Mouse (Mus musculus): ENCODE results near the gene Shc3. TPM values are rescaled to one million over a fixed set of nuclear protein-coding genes. Genes with fewer than 3 reads are reported as not detected.

Gene Shc3
- 100 to 1,000 TPM; 179 to 203 TPM for total RNA-seq (2021)
- long read RNA-seq, experiment 1, transcript Shc3-201 (12 exons, 1,537 nt), result major isoform, 7 of 7 reads
- long read RNA-seq, experiment 1, partial matches to known transcripts, result 0 of 7 reads
- long read RNA-seq, experiment 1, other reads (novel, unspliced or antisense), result 0 of 7 reads
- long read RNA-seq, experiment 2, transcript Shc3-201 (12 exons, 1,537 nt), result major isoform, 6 of 7 reads
- long read RNA-seq, experiment 2, partial matches to known transcripts, result 0 of 7 reads
- long read RNA-seq, experiment 2, other reads (novel, unspliced or antisense), result 1 of 7 reads

DNA sequence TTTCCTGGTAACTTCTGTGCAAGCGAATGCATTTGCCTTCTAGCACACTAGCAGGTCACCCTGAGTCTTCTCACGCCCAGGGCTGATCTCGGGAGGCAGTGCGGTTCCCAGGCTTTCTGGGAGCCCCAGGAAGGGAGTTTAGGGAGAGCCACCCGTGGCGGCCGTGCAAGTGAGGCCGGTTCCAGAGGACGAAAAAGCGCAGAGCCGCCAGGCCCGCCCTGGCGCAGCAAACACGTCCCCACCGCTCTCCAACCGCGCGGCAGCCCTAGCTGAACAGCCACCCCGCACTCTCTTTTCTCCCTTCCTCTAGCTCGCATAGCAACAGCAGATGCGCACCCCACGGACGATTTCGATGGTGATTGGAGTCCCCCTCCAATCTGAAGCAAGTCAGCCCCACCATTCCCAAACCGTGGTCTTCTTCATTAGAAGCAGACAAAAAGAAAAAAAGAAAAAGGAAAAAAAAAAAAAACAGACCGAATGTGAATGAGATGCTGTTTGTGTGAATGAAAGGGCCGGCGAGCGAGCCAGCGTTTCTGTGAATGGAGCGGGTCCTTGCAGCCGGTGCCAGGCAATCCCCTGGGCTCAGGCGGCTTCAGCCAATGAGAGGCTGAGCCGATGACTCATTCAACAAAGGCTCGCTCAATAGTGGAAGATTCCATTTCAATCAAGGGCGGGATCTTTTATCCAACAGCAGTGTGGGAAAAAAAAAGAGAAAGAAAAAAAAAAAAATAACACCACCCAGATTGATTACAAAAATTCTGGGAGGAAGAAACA lies at the start of gene Shc3:
Gene Shc3, minus strand, starts transcription at position 509 of the 774 bp plus-strand sequence.
- peak; percentile 79 to 94 for DNase-seq (ENCODE audit: low spot score in 2 of 2)

DNA sequence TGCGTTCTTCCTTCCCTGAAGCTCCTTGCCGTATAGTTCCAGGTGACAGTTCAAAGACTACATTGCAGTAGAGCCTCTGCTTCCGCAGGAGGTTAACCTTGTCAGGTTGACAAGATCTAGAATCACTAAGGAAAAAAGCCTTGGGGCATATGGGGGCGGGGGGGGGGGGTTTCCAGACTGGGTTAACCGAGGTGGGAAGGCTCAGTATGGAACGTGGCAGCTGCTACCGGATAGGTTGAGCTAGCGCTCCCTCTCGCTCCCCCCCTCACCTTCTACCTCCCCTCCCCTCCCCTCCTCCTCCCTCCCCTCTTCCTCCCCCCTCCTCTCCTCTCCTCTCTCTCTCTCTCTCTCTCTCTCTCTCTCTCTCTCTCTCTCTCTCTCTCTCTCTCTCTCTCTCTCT lies 49.4 kb upstream of the Shc3 start:
- DNase-seq (ENCODE audit: low spot score in 2 of 2), result no peak

DNA sequence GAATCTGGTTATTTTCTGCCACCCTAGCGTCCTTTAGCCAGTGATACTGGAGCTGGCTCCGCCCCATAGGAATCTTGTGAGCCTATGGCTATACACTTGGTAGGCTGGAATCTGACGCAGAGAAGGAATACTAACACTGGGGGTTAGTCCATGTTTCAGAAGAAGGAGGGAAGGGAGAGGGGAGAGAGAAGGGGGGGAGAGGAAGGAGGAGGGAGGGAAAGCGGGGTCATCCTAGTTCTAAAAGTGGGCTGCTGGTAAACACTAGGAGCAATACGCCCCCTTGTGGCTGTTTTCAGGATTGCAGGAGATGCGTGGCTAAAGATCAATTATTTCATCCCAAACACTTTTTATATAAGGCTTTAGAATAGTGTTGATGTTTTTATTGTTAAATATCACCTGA lies 48.6 kb upstream of the Shc3 start:
- DNase-seq (ENCODE audit: low spot score in 2 of 2), result peak; percentile 64 to 78

DNA sequence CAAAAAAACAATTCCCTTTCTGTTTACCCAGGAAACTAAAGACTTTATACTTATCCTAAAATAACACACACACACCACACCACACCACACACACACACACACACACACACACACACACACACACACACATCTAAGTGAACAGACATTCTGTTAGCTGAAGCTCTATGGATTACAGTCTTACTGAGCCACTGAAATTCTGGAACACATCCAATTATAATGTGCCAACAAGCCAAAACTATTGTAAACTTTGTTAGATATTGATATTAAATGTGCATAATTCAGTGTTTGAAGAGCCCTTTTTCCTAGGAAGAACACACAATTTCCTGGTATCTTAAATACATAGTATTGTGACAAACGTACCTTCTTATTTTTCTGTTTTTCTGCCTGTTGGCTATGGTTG lies 48.1 kb upstream of the Shc3 start:
- no peak for DNase-seq (ENCODE audit: low spot score in 2 of 2)

DNA sequence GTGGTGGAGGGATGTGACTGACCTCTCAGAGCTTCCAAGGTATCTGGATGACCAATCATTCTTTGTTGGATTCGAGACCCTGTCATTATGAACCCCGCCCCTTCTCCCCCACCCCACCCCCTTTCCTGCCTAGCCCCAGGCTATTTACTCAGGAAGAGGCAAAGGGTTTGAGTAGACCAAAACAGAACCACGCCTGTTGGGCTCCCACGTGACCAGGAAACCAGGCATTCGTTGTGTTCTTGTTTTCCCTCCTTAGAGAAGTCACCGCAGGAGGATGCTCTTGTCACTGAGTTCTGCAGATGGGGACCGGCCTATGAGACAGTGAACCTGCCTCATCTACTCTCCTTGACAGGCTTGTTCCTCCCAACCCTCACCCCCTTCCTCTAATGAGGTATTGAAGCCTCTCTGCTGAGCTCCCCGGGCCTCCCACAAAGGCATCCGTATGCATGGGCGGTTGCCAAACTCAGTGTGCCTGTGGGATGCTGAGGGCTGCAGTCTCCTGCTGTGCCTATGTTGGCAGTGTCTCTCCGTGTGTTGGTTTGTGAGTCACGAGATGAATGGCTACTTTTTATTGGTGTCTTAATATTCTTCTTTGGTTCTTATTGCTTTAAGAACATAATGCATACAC lies 47.3 kb upstream of the Shc3 start:
- peak; percentile 61 to 77 for DNase-seq (ENCODE audit: low spot score in 2 of 2)

DNA sequence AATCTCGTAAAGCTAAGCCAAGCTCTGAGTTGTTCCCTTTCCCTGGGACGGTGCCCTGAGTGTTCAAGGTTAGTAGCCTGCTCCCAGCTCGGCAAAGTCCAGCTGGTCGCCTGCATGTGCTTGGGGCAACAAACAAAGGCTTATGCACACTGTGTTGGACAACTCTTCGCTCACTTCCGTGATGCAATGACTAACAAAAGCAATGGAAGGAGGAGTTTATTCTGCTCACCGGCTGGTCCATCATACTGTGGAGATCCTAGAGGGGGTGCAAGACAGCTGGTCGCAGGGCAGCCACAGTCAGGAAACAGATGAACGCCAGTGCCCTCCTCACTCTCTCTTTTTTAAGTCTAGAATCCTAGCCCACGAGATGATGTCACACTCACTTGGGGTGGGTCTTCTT lies 46.6 kb upstream of the Shc3 start:
- no peak for DNase-seq (ENCODE audit: low spot score in 2 of 2)

DNA sequence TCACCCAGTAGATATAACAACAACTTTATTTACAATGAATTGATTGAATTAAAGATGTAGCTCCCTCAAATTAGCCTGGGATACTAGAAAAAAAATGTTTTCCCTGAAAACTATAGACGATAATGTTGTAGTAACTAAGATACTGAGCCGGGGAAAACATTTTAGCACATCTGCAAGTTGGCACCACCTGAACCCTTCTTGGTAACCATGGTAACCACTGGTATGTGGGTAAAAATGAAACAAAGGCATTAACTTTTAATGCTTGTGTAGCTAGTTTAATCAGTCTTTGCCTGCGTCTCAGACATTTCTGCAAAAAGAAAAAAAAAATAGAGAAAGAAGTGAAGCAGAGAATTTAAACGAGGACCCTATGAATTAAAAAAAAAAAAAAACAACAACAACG lies 42.3 kb upstream of the Shc3 start:
- no peak for DNase-seq (ENCODE audit: low spot score in 2 of 2)

DNA sequence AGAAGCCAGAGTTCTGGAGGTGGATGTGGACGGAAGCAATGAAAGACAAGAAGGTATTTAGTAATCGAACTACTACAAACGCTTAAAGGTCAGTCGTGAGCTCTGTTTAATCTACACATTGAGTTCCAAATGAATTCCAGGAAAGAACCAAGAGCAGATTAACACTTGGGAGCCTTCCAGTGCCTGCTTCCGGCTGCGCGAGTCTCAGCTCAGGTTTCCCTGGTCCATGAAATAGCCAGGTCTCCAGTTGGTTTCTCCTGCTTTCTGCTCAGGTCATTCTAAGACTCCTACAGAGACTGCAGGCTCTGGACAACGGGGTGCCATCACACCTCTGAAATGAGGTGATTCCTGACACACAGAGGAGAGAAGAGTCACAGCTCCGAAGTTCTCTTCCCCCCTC lies 41.8 kb upstream of the Shc3 start:
- DNase-seq (ENCODE audit: low spot score in 2 of 2), result no peak

DNA sequence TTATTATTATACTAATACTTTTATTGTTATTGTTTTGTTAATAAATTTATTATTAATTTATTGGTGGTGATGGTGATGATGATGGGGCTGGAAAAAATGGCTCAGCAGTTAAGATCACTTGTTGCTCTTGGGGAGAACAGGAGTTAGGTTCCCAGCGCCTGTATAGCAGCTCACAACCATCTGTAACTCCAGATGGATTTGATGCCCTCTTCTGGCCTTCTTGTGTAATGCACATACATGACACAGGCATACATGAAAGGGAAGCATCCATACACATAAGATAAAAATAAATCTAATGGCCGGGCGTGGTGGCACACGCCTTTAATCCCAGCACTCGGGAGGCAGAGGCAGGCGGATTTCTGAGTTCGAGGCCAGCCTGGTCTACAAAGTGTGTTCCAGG lies 40.0 kb upstream of the Shc3 start:
- DNase-seq (ENCODE audit: low spot score in 2 of 2), result no peak

DNA sequence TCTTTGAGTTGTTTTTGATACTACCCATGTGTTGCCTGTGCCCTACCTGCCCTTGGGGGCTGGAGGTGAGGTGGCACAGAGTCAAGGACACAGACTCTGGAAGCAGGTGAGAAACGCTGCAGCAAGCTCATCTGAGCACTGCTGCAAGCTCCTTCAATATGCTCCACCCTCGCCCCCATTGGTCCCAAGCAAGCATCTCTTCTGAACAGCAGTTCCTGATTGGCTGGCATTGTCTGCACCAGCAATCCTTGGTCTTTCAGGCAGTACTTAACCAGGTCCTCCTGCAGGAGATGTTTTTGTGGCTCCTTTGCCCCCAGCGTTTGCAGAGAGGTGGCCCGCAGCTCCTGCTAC lies 34.6 kb upstream of the Shc3 start:
- DNase-seq (ENCODE audit: low spot score in 2 of 2), result peak; percentile 37 to 52

DNA sequence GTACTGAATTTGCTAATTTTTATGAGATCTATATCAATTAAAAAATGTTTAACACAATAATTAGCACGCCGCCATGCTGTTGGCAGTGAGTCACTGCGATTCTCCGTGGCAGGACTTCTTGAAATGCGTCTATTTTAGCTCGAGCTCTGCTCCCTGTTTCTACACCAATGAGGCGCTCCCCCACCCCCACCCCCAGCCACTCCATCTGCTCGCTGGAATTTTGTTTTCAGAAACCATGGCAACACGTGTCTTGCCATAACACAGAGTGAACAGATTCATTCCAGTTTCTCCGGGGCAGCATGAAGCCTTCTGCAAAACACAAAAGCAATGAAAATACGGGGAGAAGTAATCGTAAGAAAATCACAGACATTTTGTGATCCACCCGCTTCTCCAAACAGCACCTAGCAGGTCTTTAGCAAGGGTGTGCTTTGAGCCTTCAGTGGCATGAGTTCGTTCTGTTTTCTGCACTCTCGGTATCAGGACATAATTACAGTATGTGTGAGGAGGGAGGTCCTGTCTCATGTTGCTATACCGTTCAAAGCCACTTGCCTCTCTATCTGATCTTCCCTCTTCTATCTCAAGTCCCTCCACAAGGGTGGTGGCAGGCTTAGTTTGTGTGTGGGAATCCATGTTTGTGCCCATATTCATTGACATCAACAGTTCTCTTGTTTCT lies 34.1 kb upstream of the Shc3 start:
- peak; percentile 56 to 84 for DNase-seq (ENCODE audit: low spot score in 2 of 2)

DNA sequence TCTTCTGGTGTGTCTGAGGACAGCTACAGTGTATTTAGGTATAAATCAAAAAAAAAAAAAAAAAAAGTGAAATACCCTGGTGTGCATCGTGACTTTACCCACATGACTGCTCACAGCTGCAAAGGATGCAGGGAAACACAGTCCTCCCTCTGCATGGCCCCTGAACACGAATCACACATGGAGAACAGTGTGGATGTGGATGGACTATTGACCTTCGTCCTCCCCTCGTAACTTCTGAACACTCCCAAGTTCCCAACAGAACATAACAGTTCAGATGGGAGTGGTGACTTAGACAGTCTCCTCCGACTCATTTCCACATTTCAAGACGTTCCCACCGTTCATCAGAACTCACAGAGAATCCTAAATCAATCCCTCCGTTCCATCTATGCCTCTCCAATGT lies 33.5 kb upstream of the Shc3 start:
- no peak for DNase-seq (ENCODE audit: low spot score in 2 of 2)

DNA sequence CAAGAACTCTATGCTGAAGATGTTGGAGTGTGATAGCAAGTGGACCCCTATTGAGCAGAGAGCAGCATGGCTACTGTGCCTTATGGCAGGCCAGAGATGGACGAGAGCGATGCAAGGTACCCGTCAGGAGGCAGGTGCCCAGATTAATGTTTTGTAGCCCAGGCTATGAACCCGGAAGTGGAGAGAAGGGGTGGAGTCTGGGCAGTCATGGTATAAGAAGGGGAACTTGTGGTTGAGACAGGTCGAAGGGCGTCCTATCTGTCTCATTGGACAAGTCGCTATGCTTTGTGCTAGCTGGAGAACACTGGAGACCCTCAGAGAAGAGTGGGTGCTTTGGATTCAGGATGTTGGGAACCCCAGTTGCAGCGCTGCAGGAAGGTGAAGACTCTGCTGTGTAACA lies 30.9 kb upstream of the Shc3 start:
- DNase-seq (ENCODE audit: low spot score in 2 of 2), result no peak

DNA sequence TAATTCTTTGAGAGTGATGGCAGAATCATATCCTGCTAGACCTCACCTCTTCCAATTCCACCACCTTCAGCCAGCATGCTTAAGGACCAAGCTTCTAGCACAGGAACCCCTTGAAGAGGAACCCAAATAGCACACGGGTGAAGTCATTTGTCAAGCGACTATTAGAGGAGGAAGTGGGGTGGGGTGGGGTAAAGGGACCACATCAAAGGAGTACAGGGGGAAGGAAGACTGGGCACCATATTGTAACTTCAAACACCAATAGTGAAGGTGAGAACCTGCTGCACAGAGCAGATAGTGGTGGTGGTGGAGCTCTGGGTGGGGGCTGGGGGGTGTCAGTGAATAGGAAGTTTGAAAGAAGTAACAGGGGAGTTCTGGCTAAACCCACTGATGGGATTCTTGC lies 28.8 kb upstream of the Shc3 start:
- DNase-seq (ENCODE audit: low spot score in 2 of 2), result no peak

DNA sequence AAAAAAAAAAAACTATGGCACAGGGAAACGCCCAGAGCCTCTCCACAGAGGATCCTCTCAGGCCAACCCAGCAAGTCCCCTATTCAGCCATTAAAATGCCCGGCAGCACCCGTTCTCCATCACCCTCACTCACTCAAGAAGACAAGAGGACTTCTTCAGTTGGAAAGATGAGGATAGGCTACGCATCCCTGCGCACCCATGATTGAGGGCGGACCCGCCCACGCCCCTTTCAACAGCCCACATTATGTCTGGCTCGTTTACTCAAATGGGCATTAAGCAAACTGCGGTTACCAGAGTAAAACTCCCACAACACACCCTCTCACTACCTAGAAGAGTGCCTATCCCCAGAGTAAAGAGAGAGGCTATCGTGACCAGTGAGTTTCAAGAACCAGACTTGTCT lies 26.2 kb upstream of the Shc3 start:
- DNase-seq (ENCODE audit: low spot score in 2 of 2), result no peak

DNA sequence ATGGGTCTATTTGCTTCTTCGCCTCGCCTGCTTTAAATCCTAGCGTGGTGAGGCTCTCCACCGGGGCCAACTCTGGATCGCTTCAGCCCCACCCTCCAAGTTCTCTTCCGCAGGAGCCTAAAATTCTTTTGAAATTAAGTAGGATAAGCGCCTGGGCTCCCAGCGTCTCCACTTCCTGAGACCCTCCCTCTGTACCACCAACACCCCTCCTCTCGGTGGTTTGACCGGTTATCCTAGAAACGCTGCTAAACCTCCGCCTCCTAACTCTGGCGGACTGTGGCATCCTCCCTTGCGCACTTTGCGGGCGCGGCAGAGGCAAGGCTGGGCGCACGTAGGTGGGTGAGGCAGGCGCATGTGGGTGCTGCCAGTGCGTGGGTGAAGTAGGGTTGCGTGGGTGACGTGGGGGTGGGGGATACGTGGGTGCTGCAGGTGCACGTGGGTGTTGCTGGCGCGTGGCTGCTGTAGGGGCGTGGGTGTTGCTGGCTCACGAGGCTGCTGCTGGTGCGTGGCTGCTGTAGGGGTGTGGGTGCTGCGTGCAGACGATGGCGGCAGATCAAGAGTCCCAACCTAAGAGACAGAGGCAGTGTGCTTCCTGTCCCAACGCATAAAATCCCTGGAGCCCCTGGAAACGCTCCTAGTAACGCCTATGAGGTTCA lies 25.6 kb upstream of the Shc3 start:
- DNase-seq (ENCODE audit: low spot score in 2 of 2), result peak; percentile 33 to 34

DNA sequence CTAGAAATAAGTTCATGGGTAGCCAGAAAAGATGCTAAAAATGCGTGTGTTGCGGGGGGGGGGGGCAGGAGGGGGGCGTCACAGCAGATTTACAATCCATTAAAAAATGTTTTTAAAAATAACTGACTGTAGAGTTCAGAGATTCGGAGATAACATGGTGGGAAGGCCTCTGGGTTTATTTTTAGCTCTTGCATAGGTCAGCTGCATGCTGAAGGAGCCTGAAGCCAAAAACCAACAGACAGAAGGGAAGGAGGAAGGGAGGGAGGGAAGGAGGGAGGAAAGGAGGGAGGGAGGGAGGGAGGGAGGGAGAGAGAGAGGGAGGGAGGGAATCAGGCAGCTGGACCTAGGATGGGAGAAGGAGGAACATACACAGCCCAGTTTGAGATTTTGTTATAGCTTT lies 18.8 kb upstream of the Shc3 start:
- no peak for DNase-seq (ENCODE audit: low spot score in 2 of 2)

DNA sequence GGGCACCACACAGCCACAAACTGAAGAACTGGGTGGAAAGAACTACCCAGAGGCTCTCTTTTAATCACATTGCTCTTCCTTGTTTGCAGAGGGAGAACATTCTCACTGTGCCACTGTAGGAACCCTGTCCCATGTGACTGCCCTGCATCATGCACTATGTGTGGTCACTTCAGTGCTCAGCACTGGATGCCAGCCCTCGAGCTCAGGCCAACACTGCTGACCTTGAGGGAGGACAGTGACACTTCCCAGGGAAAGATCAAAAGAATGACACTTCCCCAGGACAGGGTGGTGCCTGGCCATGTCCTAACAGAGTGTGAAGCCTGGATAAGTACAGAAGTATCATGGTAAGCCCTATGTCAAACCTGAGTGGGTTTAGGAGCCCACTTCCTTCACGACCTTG lies 13.0 kb upstream of the Shc3 start:
- no peak for DNase-seq (ENCODE audit: low spot score in 2 of 2)

DNA sequence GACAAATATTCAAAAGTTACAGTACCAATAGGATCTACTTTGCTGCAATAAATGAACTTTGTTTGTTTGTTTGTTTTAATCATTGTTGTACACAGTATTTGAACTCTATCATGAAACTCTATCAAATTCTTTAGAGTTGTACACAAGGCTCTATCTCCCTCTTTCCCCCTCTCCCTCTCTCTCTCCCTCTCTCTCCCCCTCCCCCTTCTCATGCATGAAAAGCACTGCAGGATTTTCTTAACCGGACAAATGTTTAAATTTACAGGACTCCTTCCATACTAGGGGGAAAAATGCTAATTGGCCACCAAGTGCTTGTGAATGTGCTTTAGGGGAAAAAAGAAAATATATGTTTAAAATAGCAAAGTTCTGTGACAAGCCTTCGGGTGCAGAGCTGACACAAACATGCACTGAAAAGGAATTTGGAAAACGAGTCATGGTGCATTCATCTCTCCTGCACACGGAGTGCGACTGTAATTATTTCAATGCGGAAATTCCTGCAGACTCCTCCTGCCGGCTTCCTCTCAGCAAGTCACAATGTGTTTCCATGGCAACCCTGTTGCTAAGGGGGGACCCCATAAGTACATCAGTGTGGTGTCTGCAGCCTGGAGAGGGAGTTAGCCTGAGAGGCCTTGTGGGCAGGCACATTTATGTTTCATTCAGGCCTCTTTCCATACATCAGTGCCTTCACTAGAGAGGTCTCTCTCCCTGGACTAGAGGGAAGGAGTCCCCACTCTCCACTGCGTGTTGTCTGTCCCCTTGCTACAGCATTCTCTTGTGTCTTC lies 11.2 kb upstream of the Shc3 start:
- DNase-seq (ENCODE audit: low spot score in 2 of 2), result peak in 1 of 2 experiments; percentile 69

DNA sequence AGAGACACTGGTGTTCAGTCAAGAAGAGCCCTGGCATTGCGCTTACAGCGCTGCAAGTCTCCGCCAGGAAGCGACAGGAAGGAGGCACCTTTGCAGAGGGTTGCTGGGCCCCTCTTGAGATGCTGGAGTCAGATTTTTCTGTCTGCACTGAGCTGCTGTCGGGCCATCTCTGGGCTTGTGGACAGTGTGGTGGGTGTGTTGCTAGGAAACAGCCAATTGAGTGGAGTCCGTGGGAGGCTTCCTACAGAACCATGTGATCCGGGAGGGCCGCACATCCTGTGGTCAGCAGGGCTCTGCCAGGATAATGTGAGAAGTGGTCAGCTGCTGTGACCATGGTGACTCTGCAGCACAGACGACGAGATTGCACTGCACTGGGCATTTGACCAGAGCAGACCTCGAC lies 4.6 kb upstream of the Shc3 start:
- DNase-seq (ENCODE audit: low spot score in 2 of 2), result no peak

DNA sequence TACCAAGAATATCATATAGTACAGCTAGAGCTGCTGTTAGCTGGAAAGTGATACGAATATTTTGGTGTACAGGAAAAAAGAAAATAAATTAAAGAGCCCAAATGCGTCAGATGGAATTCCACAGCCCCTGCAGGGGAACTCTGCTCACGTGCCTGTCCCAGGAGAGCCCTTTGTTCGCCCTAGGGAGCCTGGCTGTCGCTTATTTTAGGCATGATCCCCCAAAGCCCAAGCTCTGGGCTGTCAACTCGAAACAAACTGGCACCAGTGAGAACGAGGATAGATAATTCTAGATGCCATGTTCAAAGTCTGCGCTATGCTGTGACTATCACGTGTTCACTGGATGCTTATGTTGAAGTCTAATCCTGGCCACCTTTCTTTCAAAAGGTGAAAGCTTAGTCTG lies 892 bp upstream of the Shc3 start:
- no peak for DNase-seq (ENCODE audit: low spot score in 2 of 2)
